Mouse (Mus musculus): Measurements from ENCODE around the gene Trp53tg5. TPM values are rescaled to one million over a fixed set of nuclear protein-coding genes. Genes with fewer than 3 reads are reported as not detected.

The Trp53tg5 gene
- polyA plus RNA-seq, 1 experiment from 2014 or later, result not detected

DNA sequence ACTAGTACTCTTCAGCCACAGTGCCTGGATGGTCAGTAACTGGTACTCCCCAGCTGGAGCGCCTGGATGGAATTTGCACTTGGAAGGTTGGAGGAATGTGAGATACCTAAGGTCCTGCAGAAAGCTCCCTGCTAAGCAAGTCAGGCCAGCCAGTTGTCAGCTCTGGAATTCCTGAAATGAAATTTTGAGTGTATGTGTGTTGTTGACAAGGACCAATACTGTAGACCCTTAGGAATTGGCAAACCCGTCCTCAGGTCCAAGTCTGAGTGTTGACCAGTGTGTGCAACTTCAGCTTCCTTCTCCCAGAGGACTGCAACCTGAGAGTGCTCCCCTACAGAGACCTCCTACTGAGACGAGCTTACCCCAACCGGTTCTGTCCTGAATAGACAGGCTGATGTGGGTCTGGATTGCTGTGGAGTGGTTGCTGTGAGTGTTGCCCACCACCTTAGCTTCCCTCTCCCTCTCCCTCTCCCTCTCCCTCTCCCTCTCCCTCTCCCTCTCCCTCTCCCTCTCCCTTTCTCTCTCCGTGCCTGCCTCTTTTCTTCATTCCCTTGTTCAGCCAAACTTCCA, 37.2 kb upstream of the Trp53tg5 start:
- Histone ChIP-seq H3K4me3 (no peak overlapping the region), H3K9me3 (no peaks in the 10 kb centered on the region), H3K36me3 (replicated peaks) (peaks cover 23% of the 10 kb centered on the region), H3K27me3 (ENCODE audit: poor library complexity, severe bottlenecking) (no peaks in the 10 kb centered on the region), H3K4me1 (no peaks in the 10 kb centered on the region), H3K27ac (no peak overlapping the region)
- no peak for DNase-seq (ENCODE audit: extremely low spot score, low spot score)
- WGBS, result 55% methylated on average over 5 of the region's 5 CpGs

DNA sequence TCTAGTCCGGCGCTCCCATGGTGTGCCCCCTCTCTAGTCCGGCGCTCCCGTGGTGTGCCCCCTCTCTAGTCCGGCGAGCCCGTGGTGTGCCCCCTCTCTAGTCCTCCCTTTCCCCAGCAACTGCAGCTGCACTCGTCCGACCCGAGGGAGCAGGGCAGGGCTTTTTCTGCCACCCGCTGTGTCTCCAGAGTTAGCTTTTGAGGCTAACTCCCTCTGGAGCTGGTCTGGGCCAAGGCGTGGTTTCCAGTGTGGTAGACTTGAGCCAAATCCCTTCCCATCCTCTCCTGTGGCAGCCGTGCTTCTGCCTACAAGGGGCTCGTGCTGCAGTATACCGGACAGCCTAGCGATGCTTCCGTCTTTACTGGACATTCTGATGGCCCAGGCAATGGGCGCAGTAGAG, 34.3 kb upstream of the Trp53tg5 start:
- WGBS, result 86% methylated on average over 19 of the region's 19 CpGs
- Histone ChIP-seq H3K36me3 (replicated peaks) (peaks cover 52% of the 10 kb centered on the region), H3K4me1 (no peaks in the 10 kb centered on the region), H3K4me3 (no peak overlapping the region), H3K27ac (no peak overlapping the region), H3K9me3 (peaks cover 12% of the 10 kb centered on the region; the same call in 1 of the 2 replicates), H3K27me3 (ENCODE audit: poor library complexity, severe bottlenecking) (no peaks in the 10 kb centered on the region)
- no peak for DNase-seq (ENCODE audit: extremely low spot score, low spot score)

DNA sequence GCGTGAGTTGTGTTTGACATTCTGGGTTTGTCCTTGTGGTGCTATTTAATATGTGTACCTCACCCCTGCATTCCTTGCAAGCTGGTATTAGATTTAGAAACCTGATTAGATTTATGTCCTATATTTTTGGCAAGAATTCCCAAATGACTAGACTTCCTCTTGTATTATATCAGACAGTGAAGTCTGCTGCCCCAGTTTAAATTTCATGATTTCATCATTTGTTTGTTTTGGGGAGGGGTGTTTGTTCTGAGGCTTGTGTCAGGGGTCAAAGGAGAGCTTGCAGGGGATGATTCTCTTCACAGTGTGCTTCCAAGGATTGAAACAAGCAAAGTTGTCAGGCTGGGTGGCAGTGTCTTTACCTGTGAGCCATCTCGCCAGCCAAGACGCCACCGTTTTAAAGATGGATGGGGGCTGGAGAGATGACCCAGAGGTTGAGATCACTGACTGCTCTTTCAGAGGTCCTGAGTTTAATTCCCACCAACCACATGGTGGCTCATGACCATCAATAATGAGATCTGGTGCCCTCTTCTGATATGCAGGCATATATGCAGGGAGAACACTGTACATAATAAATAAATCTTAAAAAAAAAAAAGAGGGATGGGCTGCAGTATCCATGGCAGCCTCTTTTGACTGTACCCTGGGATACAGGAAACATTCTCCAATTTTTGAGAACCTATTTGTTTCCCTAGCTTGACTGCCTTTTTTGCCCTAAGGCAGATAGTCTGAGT, 32.3 kb upstream of the Trp53tg5 start:
- Histone ChIP-seq H3K36me3 (replicated peaks) (peaks cover 72% of the 10 kb centered on the region), H3K4me1 (no peaks in the 10 kb centered on the region), H3K27me3 (ENCODE audit: poor library complexity, severe bottlenecking) (no peaks in the 10 kb centered on the region), H3K27ac (no peak overlapping the region), H3K4me3 (no peak overlapping the region), H3K9me3 (peaks cover 12% of the 10 kb centered on the region; the same call in 1 of the 2 replicates)
- DNase-seq (ENCODE audit: extremely low spot score, low spot score), result no peak
- 95% methylated on average over 4 of the region's 4 CpGs for whole genome bisulfite sequencing

DNA sequence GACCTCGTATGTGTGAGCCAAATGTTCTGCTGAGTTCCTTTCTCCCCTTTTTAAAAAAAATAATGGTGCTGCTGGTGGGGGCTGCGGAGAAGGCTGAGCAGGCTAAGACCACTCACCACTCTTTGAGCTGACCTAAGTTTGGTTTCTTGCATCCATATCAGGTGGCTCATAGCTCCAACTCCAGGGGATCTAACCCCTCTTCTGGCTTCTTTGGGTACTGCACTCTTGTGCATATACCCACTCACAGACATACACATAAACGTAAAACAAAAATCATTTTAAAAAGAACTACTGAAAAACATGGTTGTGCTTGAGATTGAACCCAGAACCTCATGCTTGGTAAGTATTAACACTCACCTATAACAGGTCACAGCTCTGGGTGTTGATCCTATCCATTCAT, 31.4 kb upstream of the Trp53tg5 start:
- peaks cover 12% of the 10 kb centered on the region; the same call in 1 of the 2 replicates for H3K9me3 ChIP-seq
- no peak overlapping the region for H3K27ac ChIP-seq
- H3K4me1 ChIP-seq, result no peaks in the 10 kb centered on the region
- no peaks in the 10 kb centered on the region for H3K27me3 ChIP-seq (ENCODE audit: poor library complexity, severe bottlenecking)
- H3K4me3 ChIP-seq, result no peak overlapping the region
- 90% methylated on average over 3 of the region's 3 CpGs for WGBS
- peaks cover 81% of the 10 kb centered on the region for H3K36me3 ChIP-seq (replicated peaks)
- DNase-seq (ENCODE audit: extremely low spot score, low spot score), result no peak

DNA sequence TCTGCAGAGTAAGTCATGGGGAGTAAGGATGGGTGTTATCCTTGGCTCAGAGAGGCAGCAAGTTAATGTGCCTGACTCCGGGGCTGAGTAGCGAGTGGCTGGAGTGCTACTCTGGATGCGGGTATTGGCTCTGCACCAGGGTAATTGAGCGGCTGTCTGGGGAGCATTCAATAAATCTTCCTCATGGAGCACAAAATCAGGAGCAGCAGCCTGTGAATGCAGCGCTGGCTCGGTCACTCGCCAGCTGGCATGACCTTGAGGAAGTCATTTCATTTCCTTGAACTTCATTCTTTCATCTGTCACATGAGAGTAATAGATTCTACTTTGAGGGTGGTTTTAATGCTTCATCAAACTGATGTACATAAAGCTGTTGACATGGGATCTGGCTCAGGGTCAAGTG, 27.0 kb upstream of the Trp53tg5 start:
- WGBS, result 96% methylated on average over 7 of the region's 7 CpGs
- Histone ChIP-seq H3K4me1 (peaks cover 20% of the 10 kb centered on the region), H3K27ac (no peak overlapping the region), H3K27me3 (ENCODE audit: poor library complexity, severe bottlenecking) (no peaks in the 10 kb centered on the region), H3K4me3 (no peak overlapping the region), H3K36me3 (replicated peaks) (peaks cover 63% of the 10 kb centered on the region), H3K9me3 (peaks cover 12% of the 10 kb centered on the region; the same call in 1 of the 2 replicates)
- no peak for DNase-seq (ENCODE audit: extremely low spot score, low spot score)

DNA sequence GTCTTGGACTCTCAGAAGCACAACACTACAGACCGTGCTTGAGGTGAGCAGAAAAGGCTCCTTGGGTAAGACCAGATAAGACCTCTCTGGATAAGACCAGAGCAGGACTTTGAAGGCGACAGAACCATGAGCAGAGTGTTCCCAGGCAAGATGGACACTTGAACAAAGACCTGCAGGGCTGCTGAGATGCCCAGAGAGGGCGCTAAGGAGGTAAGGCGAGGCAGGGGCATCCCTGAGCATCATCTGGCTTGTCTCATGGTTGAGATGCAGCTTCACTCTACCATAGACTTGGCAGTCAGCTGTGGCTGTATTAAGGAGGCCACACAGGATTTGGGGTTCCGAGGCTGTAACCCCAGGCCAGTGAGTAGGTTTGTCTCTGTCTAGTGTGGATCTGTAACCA, 25.8 kb upstream of the Trp53tg5 start:
- H3K36me3 ChIP-seq (replicated peaks), result peaks cover 51% of the 10 kb centered on the region
- WGBS, result 75% methylated on average over 5 of the region's 5 CpGs

DNA sequence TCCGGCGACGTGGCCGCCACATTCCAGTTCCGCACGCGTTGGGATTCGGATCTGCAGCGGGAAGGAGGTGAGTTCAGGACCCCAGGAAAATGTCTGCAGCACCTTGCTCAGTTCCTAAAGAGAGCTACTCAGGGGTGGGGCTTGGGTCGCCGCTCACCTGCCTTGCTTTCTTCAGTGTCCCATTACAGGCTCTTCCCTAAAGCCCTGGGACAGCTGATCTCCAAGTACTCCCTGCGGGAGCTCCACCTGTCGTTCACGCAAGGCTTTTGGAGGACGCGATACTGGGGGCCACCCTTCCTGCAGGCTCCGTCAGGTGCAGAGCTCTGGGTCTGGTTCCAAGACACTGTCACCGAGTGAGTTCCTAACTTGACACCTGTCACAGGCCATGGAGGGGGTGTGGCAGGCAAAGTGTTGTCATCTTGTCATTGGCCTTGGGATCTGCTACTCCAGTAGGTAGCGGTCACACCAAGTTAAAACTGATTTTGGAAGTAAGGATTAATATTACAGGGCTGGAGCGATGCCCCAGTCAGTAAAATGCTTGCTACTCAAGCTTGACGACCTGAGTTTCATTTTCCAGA, 24.3 kb upstream of the Trp53tg5 start:
- Histone ChIP-seq H3K27ac (peak overlapping the region; percentile 86), H3K27me3 (ENCODE audit: poor library complexity, severe bottlenecking) (no peaks in the 10 kb centered on the region)
- no peak for DNase-seq (ENCODE audit: extremely low spot score, low spot score)

More for the DNA sequence above, 25.8 kb upstream of the Trp53tg5 start:
- peaks cover 20% of the 10 kb centered on the region for H3K4me1 ChIP-seq
- no peak for DNase-seq (ENCODE audit: extremely low spot score, low spot score)
- no peak overlapping the region for H3K4me3 ChIP-seq
- H3K27ac ChIP-seq, result no peak overlapping the region
- no peaks in the 10 kb centered on the region for H3K27me3 ChIP-seq (ENCODE audit: poor library complexity, severe bottlenecking)
- H3K9me3 ChIP-seq, result peaks cover 5% of the 10 kb centered on the region; the same call in 1 of the 2 replicates

DNA sequence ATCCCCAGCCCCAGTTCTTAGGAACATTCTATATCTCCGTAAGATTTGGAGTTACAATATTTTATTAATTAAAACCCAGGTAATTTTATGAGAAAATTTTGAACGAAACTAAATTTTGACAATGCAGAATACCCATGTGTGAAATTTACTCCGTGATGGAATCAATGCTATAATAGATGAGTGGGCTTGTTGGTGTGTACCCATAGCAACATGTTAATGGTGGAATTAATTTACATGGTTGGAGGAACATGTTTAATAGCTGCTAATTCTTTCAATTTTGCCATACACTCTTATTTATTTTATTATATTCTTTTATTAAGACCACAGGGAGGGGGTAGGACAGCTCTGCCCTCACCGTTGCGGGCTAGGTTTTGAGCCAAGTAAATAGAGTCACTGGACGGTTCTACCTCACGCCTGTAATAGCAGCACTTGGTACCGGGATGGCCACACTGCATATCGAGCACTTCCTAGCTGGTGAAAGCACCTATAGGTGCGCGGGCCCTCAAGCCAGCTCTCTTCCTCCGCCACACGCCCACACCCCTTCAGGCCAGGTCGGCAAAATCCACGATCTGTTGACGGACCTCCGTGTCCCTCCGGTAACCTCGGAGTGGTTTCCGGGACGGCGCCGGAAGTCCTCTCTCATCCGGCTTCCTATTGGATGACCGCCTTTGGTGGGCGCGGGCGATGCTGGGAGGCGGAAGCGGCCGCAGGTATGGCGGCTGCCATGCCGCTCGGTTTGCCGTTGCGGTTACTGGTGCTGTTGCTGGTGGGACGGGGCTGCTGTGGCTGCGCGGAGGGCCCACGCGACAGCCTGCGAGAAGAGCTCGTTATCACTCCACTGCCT, 23.5 kb upstream of the Trp53tg5 start, which contains the start of gene Pigt:
Gene Pigt (plus strand): TSS at position 674 of the 844 bp plus-strand sequence.
- Histone ChIP-seq H3K4me3 (peak within 1 kb of the TSS; percentile 77), H3K27ac (peak within 1 kb of the TSS; percentile 86), H3K27me3 (ENCODE audit: poor library complexity, severe bottlenecking) (no peaks in the 10 kb centered on the region), H3K9me3 (no peaks in the 10 kb centered on the region), H3K4me1 (peaks cover 20% of the 10 kb centered on the region), H3K36me3 (replicated peaks) (peaks cover 28% of the 10 kb centered on the region)
- peak; percentile 88 for DNase-seq (ENCODE audit: extremely low spot score, low spot score)
- WGBS, result 4% methylated on average over 43 of the region's 43 CpGs

More for the DNA sequence above, 24.3 kb upstream of the Trp53tg5 start:
- no peaks in the 10 kb centered on the region for H3K9me3 ChIP-seq
- H3K4me3 ChIP-seq, result peak overlapping the region; percentile 77
- 5% methylated on average over 21 of the region's 21 CpGs for WGBS
- H3K36me3 ChIP-seq (replicated peaks), result peaks cover 35% of the 10 kb centered on the region
- peaks cover 20% of the 10 kb centered on the region for H3K4me1 ChIP-seq

DNA sequence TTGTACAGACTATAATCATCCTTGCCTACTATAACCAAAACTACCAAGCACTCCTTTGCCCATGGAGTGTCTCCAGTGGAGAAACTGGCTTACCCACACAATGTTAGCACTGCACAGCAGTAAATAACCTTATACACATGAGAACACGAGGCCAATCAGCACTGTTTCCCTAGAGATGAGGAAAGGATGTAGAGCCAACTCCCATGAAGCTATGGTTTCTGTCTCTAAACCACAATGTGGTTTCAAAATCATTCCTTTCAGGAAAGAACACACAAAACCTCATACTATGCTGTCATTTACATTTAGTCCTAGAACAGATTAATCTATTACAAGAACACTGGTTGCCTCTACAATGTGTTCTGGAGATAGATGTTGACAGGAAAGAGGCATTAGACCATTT, 22.8 kb upstream of the Trp53tg5 start:
- H3K27ac ChIP-seq, result no peak overlapping the region
- H3K27me3 ChIP-seq (ENCODE audit: poor library complexity, severe bottlenecking), result no peaks in the 10 kb centered on the region
- H3K9me3 ChIP-seq, result no peaks in the 10 kb centered on the region
- DNase-seq (ENCODE audit: extremely low spot score, low spot score), result no peak
- H3K4me3 ChIP-seq, result peak overlapping the region; percentile 77
- H3K4me1 ChIP-seq, result peaks cover 20% of the 10 kb centered on the region
- WGBS, result 62% methylated on average over 1 of the region's 1 CpGs
- peaks cover 21% of the 10 kb centered on the region for H3K36me3 ChIP-seq (replicated peaks)

DNA sequence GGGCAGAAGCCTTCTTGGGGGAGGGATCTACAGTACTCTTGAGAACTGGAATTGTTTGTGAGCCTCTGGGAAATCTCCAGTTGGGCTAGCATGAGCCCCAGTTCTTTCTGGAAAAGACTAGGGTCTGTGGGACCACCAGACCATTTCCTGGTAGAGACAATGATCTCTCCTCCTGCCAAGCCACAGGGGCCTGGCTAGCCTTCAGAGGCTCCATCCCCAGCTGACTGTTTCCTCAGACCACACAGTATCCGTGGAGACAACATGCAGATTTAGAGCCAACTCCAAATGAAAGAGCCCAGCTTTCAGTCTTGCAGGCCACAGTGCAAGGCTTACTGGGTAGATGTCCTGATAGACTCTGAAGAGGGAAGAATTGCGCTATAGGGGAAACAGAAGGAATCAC, 20.6 kb upstream of the Trp53tg5 start:
- 56% methylated on average over 2 of the region's 2 CpGs for WGBS
- no peak for DNase-seq (ENCODE audit: extremely low spot score, low spot score)
- Histone ChIP-seq H3K4me3 (no peak overlapping the region), H3K4me1 (peaks cover 20% of the 10 kb centered on the region), H3K27me3 (ENCODE audit: poor library complexity, severe bottlenecking) (peaks cover 3% of the 10 kb centered on the region; the same call in 1 of the 2 replicates), H3K36me3 (replicated peaks) (peaks cover 9% of the 10 kb centered on the region), H3K27ac (no peak overlapping the region), H3K9me3 (no peaks in the 10 kb centered on the region)

DNA sequence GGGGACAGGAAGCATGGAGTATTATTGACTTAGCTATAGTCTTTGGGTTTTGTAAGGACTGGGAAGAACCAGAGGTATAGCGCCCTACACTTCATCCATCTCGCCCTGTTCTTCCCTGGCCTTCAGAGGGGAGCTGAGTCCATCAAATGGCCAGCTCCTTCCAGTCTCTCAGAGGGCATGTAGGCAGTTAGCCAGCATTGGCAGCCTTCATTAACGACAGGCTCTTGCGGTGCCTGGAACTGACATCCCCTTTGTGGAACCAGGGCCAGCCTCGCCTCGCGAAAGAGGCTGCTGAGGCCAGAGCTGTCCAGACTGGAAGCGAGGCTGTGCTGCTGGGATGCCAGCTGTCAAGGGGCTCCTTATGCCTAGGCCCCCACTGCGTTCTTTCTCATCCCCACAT, 14.3 kb upstream of the Trp53tg5 start:
- peaks cover 22% of the 10 kb centered on the region for H3K4me1 ChIP-seq
- no peak overlapping the region for H3K27ac ChIP-seq
- H3K36me3 ChIP-seq (replicated peaks), result peaks cover 9% of the 10 kb centered on the region
- no peak for DNase-seq (ENCODE audit: extremely low spot score, low spot score)
- H3K4me3 ChIP-seq, result no peak overlapping the region
- peaks cover 61% of the 10 kb centered on the region for H3K27me3 ChIP-seq (ENCODE audit: poor library complexity, severe bottlenecking)
- 59% methylated on average over 9 of the region's 9 CpGs for WGBS
- H3K9me3 ChIP-seq, result no peaks in the 10 kb centered on the region

DNA sequence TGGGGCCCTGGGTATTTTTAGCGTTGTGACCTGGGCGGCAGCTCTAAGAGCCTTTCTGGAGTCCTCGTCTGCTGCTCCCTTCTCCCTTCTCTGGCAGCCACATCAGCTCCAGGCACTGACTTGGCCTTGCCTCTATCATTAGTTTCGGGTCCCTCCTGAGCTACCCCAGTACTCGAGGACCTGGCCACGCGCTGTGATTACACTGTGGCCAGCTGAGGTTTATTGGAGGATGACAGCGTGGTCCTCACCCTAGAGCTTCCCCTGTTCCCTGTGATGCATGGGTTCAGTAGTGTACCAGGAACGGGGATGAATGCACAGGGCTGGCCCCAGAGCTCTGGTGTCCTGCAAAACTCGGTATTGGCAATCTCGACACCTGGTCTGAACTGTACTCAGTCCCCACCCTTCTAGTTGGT, 13.6 kb upstream of the Trp53tg5 start:
- no peak for DNase-seq (ENCODE audit: extremely low spot score, low spot score)
- Histone ChIP-seq H3K4me1 (peaks cover 22% of the 10 kb centered on the region), H3K27ac (peak overlapping the region; percentile 84), H3K36me3 (replicated peaks) (peaks cover 9% of the 10 kb centered on the region), H3K27me3 (ENCODE audit: poor library complexity, severe bottlenecking) (peaks cover 61% of the 10 kb centered on the region), H3K9me3 (no peaks in the 10 kb centered on the region), H3K4me3 (peak overlapping the region; percentile 90)
- 13% methylated on average over 11 of the region's 11 CpGs for WGBS
